Mouse (Mus musculus): ENCODE data around the gene Rcc1l. TPM values are rescaled to one million over a fixed set of nuclear protein-coding genes. Genes with fewer than 3 reads are reported as not detected.
A peak's percentile ranks its signal among the peaks of the same experiment; 100 is the strongest.

The Rcc1l gene
- total RNA-seq, 2 experiments from 2014 or later = 27.6 to 30.5 TPM

DNA sequence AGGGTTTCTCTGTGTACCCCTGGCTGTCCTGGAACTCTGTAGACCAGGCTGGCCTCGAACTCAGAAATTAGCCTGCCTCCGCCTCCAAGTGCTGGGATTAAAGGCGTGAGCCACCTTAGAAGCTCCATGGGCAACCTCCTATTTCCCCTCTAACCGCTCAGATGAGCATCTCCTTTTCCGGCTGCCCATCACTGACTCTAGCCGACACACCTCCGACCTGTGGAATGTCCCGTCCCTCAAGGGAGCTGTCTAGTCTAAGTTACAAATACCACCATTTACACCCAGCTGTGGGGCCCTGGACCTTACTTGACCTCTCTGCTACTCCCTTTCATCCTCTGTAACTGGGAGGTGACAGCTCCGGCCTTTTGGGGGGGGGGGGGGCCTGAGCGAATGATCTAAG, 878 bp downstream of the Rcc1l start:
- DNase-seq (ENCODE audit: low spot score) = no peak
- intact Hi-C loops (cut with DNase I) = no loop called here

DNA sequence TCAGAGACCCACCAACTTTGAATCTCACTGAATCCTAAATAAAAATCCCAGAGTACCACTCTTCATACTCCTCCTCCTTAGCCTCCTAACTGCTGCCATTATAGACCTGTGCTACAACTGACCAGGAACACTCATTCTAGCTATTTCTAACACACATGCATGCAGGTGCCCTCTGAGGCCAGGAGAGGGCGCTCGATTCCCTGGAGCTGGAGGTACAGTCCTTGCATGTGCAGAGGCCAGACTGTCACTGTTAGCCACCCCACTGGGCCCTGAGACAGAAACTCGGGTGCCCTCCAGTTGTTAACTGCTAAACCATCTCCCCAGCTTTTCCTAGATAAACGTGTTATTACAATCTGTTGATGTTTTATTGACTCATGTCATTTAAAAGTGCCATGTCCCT, 3.4 kb downstream of the Rcc1l start:
- DNase-seq (ENCODE audit: low spot score) = no peak
- intact Hi-C loops (cut with DNase I) = no loop called here

DNA sequence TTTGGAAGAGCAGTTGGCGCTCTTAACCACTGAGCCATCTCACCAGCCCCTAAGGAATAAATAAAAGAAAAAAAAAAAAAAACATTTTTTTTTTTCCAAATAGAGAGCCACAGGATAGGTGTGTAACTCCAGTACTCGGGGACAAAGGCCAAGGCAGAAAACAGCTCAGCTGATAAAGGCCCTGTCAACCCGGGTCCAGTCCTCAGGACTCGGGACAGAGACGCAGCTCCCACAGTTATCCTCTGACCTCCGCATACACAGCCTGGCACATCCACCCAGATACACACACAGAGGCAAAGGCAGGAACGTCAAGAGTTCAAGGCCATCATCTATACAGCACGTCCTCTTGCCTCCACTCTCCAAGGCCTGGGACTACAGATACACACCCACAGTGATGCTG, 6.4 kb downstream of the Rcc1l start:
- DNase-seq (ENCODE audit: low spot score) = no peak
- intact Hi-C loops (cut with DNase I) = no loop called here

DNA sequence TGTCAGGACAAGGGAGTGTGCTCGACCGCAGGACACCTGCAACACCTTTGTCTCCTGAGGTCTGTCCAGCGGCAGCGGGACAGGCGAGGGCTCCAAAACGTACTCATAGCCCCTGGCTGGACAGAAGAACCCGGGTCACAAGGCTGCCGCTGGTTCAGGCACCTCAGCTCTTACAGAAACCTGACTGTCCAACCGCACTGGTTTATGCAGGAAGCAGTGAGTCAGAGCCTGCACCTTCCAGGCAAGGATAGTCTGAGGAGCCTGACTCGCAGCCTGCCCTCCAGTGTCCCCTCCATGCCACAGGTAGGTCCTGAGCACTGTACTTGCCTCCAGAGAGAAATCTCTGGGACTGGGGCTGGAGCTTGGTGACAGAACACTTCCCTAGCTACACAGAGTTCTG, 7.3 kb downstream of the Rcc1l start:
- intact Hi-C loops (cut with DNase I) = no loop called here
- DNase-seq (ENCODE audit: low spot score) = no peak

DNA sequence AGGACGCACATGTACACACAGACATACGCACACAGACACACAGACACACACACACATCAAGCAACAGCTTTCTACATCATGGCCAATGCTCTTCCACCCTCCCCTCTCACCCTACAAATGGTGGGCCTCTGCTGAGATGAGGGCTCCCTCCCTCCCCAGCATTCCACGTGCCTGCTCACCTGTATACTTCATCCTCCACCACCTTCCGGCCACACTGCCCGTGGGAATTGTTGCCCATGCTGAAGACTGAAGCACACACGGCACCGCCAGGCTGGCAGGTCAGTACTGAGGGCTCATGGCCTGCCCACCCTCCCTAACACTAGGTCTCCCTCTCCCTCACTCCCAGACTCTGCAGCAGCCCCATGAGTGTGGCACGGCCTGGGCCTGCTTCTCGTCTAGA, 8.5 kb downstream of the Rcc1l start:
- intact Hi-C loops (cut with DNase I) = no loop called here
- DNase-seq (ENCODE audit: low spot score) = no peak

DNA sequence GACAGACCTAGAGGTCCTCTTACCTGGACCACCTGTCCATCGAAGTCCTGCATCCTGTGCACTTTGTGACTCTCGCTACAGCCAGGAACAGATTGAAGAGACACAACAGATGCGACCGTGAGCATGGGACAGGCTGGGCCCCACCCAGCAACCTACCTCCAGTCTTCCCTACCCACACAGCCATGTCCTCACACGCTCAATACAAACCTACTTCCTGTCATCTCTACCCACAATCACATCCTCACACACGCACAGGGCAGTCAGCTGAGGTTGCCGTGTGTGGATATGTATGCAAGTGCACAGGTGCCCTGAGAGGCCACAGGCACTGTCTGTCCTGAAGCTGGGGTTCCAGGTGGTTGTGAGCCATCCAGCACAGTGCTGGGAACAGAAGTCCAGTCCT, 9.9 kb downstream of the Rcc1l start:
- intact Hi-C loops (cut with DNase I) = no loop called here
- no peak for DNase-seq (ENCODE audit: low spot score)

DNA sequence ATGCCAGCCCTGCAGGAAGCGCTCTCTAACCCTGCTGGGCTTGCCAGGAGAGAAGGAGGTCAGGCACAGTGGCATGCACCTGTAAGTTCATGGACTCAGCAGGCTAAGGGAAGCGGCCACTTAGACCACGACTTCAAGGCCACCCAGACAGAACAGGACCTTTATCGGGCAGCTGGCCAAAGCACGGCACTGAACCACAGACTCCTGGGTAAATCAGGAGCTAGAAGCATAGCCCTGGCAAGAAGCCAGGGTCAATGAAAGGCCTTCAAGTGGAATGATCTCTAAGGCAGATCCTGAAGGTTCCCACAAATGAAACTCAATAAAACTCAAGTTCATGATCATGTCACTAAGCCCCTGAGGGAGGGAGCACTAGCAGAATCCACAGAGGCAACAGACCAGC, 11.9 kb downstream of the Rcc1l start:
- intact Hi-C loops (cut with DNase I) = no loop called here
- DNase-seq (ENCODE audit: low spot score) = no peak

DNA sequence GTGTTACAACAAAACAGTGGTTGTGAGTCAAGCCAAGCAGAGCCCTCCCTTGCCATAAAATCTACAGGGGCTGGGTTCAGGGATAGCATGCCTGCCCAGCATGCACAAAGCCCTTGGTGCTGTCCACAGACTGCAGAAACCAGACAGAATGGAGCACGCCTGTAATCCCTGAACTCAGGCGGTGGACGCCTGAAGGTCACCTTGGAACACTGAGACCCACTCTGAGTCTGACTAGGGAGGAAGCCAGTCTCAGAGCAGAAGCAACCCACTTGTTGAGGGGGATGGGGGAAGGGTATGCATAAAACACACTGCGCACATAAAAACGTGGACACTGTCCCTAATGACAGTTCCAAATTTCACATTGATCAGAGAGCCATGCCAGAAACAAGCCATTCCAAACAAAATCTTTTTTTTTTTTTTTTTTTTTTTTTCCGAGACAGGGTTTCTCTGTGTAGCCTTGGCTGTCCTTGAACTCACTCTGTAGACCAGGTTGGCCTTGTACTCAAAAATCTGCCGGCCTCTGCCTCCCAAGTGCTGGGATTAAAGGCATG, 20.6 kb downstream of the Rcc1l start:
- intact Hi-C loops (cut with DNase I) = loop anchor here (5.0 kb wide), 1 partner anchor 64 kb away; no protein-coding TSS in a partner anchor
- no peak for DNase-seq (ENCODE audit: low spot score)

DNA sequence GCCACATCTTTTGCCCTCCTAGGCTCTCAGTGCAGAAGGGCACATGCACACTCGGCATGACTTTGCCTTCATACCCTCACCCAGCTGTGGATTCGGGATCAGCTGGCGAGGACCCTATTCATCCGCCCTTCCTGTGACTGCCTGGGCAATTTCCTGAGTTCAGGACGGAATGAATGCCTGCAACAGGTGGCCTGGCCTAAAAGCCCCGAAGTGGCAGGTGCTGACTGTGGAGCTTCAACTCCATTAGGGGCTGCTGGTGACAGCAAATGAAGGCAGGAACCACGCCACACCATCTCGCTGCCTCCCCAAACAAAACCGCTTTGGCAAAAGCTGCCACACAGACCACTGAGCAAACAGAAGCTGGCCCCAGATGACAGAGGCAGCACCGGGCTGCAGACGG, 24.7 kb downstream of the Rcc1l start:
- intact Hi-C loops (cut with DNase I) = no loop called here
- DNase-seq (ENCODE audit: low spot score) = no peak

DNA sequence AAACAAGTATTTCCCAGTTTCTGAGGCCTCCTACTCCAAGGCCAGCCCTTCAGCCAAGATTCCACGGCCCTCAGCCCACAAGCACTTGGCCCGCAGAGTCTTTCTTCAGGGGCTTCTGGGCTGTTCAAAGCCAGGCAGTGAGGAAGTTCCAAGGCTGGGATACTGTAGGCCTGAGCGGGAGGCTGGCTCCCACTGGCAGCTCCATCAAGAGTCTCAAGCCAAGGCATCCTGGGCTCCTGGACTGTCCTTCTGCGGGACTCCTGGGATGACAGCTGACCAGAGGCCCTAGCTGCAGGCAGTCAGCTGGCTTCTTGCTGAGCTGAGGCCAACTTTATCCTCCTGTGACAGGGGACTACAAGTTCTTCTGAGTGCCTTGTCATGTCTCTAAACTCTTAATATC, 28.4 kb downstream of the Rcc1l start:
- intact Hi-C loops (cut with DNase I) = no loop called here
- DNase-seq (ENCODE audit: low spot score) = peak; percentile 13

DNA sequence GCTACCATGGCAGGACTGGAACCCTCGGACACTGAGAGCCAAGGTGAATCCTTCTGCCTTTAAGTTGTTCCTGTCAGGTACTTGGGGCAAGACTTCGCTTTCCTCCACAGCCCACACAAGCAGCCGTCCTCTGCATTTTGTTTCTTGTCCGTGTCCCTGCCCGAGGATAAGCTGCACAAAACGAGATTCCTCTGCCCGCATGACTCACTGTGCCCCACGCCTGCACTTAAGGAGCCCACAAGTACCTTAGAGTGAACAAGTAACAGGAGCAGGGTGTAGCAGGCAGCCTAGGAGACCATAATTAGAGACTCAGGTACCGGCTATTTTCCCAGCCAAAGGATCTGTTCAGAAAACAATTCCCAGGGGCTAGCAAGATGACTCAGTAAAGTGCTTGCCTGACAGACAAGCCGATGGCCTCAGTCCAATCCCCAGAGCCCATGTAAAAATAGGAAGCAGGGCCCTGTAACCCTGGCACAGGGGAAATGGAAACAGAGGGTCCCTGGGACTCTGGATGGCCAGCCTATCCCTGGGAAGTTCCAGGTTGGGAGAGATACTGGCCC, 29.3 kb downstream of the Rcc1l start:
- no peak for DNase-seq (ENCODE audit: low spot score)
- intact Hi-C loops (cut with DNase I) = no loop called here

DNA sequence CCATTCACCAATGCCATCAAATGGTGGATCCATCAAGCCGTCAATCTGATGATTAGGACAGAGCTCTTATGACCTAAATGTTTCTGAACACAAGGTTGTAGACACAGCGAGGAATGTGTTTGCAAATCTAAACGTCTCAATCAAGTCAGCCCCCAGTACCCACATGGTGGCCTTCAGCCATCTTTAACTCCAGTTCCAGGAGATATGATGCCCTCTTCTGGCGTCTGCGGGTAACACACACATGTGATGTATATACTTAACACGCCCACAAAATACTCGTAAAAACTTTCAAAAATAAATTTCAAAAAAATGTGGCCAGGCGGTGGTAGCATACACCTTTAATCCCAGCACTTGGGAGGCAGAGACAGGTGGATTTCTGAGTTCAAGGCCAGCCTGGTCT, 31.6 kb downstream of the Rcc1l start:
- DNase-seq (ENCODE audit: low spot score) = no peak
- intact Hi-C loops (cut with DNase I) = no loop called here

DNA sequence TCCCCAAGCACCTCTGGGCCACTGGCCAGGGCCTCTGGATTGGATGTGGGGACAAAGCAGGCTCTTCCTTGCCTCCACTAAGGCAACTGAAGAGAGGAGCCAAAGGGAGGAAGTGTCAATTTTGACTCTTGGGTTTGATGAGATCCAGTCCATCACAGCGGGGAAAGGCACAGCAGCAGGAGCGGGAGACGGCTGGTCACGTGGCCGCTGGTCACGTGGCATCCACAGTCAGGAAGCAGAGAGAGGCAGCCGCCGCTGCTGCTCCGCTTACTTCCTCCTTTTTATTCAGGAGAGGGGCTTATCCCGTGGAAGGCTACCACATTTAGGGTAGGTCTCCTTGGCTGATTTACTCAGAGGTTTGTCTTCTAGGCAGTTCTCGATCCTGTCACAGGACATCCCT, 34.2 kb downstream of the Rcc1l start:
- intact Hi-C loops (cut with DNase I) = no loop called here
- no peak for DNase-seq (ENCODE audit: low spot score)

DNA sequence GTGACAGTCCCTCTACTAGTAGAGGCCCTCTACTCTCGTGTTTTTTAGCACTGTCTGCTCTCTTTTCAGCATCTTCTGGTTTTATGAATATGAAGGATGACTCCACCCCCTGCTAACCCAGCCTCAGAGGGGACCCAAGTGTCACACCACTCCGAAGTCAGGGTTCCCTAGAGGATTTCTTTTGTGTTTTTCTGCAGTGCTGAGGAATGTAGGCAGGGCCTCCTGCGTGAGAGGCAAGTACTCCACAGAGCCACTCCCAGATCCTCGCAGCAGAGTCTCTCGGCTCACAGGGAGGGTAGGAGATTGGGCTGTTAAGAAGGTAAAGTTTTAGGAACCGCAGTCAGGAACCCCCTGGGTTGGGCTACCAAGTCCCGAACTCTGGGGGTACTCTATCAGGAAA, 35.3 kb downstream of the Rcc1l start:
- DNase-seq (ENCODE audit: low spot score) = no peak
- intact Hi-C loops (cut with DNase I) = no loop called here

DNA sequence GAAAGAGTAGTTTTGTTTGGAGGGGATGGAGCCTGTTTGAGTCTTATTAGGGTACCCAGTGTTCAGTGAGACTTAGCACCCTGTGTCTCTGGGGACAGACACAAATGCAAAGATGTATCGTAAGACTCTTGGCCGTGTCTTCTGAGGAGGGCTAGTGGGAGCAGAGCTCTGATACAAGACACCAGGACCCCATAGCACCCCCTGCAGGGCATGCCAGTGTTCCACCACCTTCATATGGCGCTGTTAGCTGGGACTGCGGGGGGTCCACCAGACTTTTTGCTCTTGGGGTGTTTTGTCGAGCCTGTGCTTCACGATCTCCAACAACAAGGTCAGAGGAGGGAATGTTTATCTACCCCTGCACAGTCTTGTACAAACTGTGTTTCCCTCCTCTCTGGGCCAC, 37.1 kb downstream of the Rcc1l start:
- DNase-seq (ENCODE audit: low spot score) = no peak
- intact Hi-C loops (cut with DNase I) = no loop called here

DNA sequence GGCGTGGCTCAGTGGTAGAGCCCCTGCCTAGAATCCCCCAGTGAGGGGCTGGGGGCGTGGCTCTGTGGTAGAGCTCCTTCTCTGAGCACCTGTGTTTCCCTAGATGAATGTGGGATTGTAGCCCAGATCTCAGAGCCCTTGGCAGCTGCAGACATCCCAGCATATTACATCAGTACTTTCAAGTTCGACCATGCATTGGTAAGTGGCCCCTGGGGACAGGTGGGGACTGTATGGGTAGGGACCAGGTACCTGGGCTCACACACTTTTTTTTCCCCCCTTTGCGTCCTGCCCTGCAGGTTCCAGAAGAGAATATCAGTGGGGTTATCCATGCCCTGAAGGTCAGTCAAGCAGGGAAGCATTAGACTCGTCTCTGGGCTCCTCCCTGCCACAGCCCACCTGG, 38.6 kb downstream of the Rcc1l start:
- intact Hi-C loops (cut with DNase I) = no loop called here
- DNase-seq (ENCODE audit: low spot score) = no peak

DNA sequence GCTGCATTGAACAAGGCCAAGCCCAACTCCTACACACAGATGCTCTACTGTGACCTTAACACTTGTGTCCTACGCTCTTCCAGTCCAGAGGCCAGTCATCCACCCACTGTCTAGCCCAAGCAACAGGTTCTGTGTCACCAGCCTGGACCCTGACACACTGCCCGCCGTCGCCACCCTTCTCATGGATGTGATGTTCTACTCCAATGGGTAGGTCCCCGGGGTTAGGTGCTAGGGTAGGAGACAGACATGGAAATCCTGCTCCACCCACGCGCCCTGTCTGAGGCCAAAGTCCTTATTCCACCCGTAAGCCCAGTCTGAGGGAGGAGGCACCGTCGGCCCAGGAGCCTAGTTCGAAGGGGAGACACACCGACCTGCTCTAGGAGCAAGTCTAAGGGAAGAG, 40.6 kb downstream of the Rcc1l start:
- DNase-seq (ENCODE audit: low spot score) = no peak
- intact Hi-C loops (cut with DNase I) = no loop called here

DNA sequence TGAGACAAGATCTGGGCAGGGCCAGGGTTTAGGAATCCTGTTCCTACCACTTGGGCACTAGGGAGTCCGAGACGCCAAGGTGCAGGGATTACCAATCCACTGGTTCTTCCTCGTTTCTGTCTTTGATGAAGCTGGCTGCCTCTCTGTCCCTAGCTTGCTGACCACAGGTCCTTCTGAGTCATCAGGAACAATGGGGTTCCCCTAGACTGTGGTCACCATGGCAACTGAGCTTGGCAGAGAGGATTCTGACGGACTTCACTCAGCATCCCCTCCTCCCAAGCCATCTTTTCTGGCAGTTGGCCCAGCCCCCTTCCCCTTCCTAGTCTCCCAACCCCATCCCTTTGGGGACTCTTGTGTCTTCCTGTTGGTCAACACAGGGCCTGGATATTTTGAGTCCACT, 45.0 kb downstream of the Rcc1l start:
- intact Hi-C loops (cut with DNase I) = no loop called here
- no peak for DNase-seq (ENCODE audit: low spot score)

DNA sequence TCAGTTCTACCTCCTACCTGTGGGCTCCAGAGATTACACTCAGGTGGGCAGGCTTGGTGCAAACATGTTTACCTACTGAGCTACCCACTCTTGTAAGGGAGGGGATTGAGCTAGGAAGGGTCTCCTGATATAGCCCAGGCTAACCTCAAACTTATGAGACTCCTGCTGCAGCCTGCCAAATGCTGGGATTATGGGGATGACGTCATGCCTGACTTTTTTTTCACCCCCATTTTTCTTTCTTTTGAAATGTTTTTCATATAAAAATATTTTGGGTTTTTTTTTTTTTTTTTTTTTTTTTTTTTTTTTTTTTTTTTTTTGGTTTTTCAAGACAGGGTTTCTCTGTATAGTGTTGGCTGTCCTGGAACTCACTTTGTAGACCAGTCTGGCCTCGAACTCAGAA, 50.3 kb downstream of the Rcc1l start:
- DNase-seq (ENCODE audit: low spot score) = no peak
- intact Hi-C loops (cut with DNase I) = no loop called here

DNA sequence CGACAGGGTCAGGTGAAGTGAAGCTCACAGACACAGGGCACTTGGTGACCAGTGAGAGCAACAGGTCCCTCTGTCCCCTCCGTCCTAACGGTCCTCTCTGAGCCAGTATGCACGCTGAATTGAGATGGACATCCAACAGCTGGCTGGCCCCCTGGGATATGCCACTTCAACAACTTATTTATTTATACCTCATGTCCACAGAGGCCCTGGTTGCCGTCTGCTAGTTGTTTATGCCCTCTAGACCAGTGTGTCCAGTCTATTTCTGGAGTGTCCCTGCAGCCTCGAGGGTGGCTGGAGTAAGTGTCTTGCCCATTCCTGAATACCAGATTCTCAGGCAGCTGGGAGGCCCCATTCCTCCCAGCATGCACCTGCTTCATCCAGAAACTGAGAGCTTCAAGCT, 52.7 kb downstream of the Rcc1l start:
- intact Hi-C loops (cut with DNase I) = no loop called here

DNA sequence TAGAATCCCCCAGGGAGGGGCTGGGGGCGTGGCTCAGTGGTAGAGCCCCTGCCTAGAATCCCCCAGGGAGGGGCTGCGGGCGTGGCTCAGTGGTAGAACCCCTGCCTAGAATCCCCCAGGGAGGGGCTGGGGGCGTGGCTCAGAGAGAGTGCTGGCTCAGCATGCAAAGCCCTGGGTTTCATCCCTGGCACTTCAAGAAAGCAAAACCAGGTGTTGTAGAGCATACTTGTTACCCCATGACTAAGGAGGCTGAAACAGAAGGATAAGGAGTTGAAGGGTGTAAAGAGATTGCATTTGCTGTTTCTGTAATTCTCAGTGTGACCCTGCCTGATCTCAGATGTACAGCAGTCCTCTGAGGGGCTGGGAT, 54.7 kb downstream of the Rcc1l start:
- no peak for DNase-seq (ENCODE audit: low spot score)
- intact Hi-C loops (cut with DNase I) = no loop called here

More for the DNA sequence above, 52.7 kb downstream of the Rcc1l start:
- no peak for DNase-seq (ENCODE audit: low spot score)

DNA sequence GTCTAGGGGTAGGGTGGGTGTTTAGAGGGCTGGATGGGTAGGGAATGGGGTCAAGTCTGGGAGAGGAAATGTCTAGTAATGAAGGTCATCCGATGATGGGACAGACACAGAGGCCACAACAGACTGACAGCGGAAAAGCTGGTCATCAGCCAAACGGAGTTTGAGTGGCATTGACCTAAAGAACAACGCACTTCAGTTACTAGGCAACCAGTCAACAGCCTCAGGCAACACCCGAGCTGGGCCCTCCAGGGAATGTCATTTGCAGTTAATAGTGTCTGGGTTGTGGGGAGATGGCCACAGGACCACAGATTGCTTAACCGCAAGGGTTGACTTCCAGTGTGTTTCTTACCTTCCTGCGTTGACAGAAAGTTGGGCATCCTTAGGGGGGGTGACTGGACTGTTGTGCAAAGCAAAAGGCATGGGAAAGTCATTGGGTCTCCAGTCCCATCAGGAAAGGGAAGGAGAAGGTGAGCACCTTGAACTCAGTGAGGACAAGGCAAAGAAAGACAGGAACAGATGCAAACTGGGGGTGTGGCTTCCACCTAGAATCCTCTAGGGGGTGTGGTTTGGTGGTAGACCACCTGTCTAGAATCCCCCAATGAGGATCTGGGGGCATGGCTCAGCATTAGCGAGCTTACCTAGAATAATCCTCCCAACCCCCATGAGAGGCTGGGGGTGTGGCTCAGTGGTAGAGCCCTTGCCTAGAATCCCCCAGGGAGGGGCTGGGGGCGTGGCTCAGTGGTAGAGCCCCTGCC, 55.3 kb downstream of the Rcc1l start:
- no peak for DNase-seq (ENCODE audit: low spot score)
- intact Hi-C loops (cut with DNase I) = no loop called here
